Mouse (Mus musculus) adrenal gland, postnatal 10 days (tissue): ENCODE data around the gene Rflna. TPM values are rescaled to one million over a fixed set of nuclear protein-coding genes. Genes with fewer than 3 reads are reported as not detected.

Source experiments
- DNase-seq: peaks from one replicate; pipeline ENCODE4 v3.0.0; 2021; ENCODE audit warnings: mixed read lengths
- total RNA-seq, 2 experiments: library from RNA; stranded (reverse); gene quantifications; 2 replicates each; pipeline ENCODE4 v1.2.3; 2021

The Rflna gene
- total RNA-seq, 2 experiments from 2014 or later, result 4.3 TPM

GRCm38 (mm10) chr5:125052603-125053488 lies 49.8 kb downstream of the Rflna start:
- peak; percentile 82 for DNase-seq

- no peak for DNase-seq
Measured at GRCm38 (mm10) chr5:125053661-125054060, 50.6 kb downstream of the Rflna start.

GRCm38 (mm10) chr5:125055901-125056300 lies 52.9 kb downstream of the Rflna start:
- no peak for DNase-seq

GRCm38 (mm10) chr5:125056331-125056695 lies 53.3 kb downstream of the Rflna start:
- DNase-seq, result peak; percentile 86

GRCm38 (mm10) chr5:125056696-125057554 lies 53.9 kb downstream of the Rflna start:
- peak; percentile 83 for DNase-seq

- peak; percentile 44 for DNase-seq
Measured at GRCm38 (mm10) chr5:125057555-125058266, 54.7 kb downstream of the Rflna start.

- DNase-seq, result peak; percentile 92
Measured at GRCm38 (mm10) chr5:125058267-125058668, 55.2 kb downstream of the Rflna start.

Other genes with a start within 250 kb of the Rflna start
- 1 to 10 TPM; 4.3 to 6.1 TPM for gene Ccdc92, start 140.8 kb upstream of the Rflna start, total RNA-seq
- 10 to 100 TPM; 48.5 to 58.8 TPM for gene Zfp664, start 140.5 kb upstream of the Rflna start, total RNA-seq
- 100 to 1,000 TPM; 125 to 153 TPM for gene Ncor2, start 176.0 kb downstream of the Rflna start, total RNA-seq